Mouse (Mus musculus) CH12.LX (cell line): ENCODE measurements at regions not wholly inside any gene's neighbourhood (a gene's known extent, or its start where the extent isn't known, plus 50 kb on each side); places are given as distances from the start of the nearest gene placed in this dataset.

ENCODE experiments used
- DNase-seq: peaks from one replicate; pipeline ENCODE4 v3.0.0-alpha.2; 2013; ENCODE audit errors: extremely low read depth
- H3K27ac ChIP-seq: 2 replicates; pipeline ENCODE4 v1.5.1; 2012; ENCODE audit warnings: low read depth, mild to moderate bottlenecking, control low read depth, moderate library complexity; ENCODE audit not compliant: insufficient read depth
- H3K27me3 ChIP-seq: replicated peaks from 2 replicates; pipeline ENCODE3; 2012; ENCODE audit warnings: inconsistent platforms
- H3K36me3 ChIP-seq, 2 experiments: replicated peaks in 1 of 2; 2 replicates each; pipeline versions ENCODE3 to v1.6.1; 2012; ENCODE audit warnings: inconsistent platforms in 1 of 2, low read length in 1 of 2, mild to moderate bottlenecking in 1 of 2, mixed read lengths in 1 of 2, moderate library complexity in 1 of 2; ENCODE audit not compliant: control insufficient read depth in 1 of 2, insufficient read depth in 1 of 2
- H3K4me1 ChIP-seq, 2 experiments: 2 replicates each; pipeline ENCODE4 v1.6.1; 2012; ENCODE audit warnings: inconsistent platforms in 1 of 2, moderate library complexity in 1 of 2; ENCODE audit not compliant: insufficient read depth in 2 of 2, control insufficient read depth in 1 of 2
- H3K4me2 ChIP-seq: 2 replicates; pipeline ENCODE4 v1.6.1; 2012; ENCODE audit warnings: low read depth, mild to moderate bottlenecking, control low read depth; ENCODE audit not compliant: poor library complexity, insufficient read depth, severe bottlenecking
- H3K4me3 ChIP-seq, 3 experiments: fragments of 150-350 bp in 1 of 3; sonication (generic) in 1 of 3; replicated peaks in 1 of 3; 2 replicates each; pipeline versions ENCODE3 to v1.5.1; 2011 to 2012; ENCODE audit warnings: low read depth in 2 of 3, low read length in 2 of 3, mild to moderate bottlenecking in 2 of 3, moderate library complexity in 2 of 3, control low read depth in 1 of 3, improper control_type of control experiment in 1 of 3, inconsistent platforms in 1 of 3, mixed read lengths in 1 of 3; ENCODE audit not compliant: poor library complexity in 1 of 3
- H3K79me2 ChIP-seq: replicated peaks from 2 replicates; pipeline ENCODE4 v1.6.1; 2012; ENCODE audit warnings: mild to moderate bottlenecking, moderate library complexity; ENCODE audit not compliant: control insufficient read depth, poor library complexity, insufficient read depth, severe bottlenecking; ENCODE audit errors: extremely low read depth
- H3K9ac ChIP-seq: 2 replicates; pipeline ENCODE4 v1.6.1; 2012; ENCODE audit warnings: low read depth, mild to moderate bottlenecking, control low read depth, moderate library complexity; ENCODE audit not compliant: insufficient read depth
- H3K9me3 ChIP-seq: replicated peaks from 2 replicates; pipeline ENCODE3; 2012; ENCODE audit warnings: low read length, inconsistent platforms, mixed read lengths
- CHD2 ChIP-seq: IDR thresholded peaks from 2 replicates; pipeline ENCODE4 v1.6.1; 2011; ENCODE audit warnings: low read length, improper control_type of control experiment
- E2F4 ChIP-seq: IDR thresholded peaks from 2 replicates; pipeline ENCODE4 v1.6.1; 2011; ENCODE audit warnings: low read depth, low read length, improper control_type of control experiment; ENCODE audit not compliant: insufficient replicate concordance
- GABPA ChIP-seq: IDR thresholded peaks from 2 replicates; pipeline ENCODE4 v1.6.1; 2012; ENCODE audit warnings: low read depth, low read length, improper control_type of control experiment, inconsistent platforms; ENCODE audit not compliant: insufficient replicate concordance
- JUN ChIP-seq: IDR thresholded peaks from 2 replicates; pipeline ENCODE4 v1.6.1; 2011; ENCODE audit warnings: low read depth, mild to moderate bottlenecking, low read length, improper control_type of control experiment, moderate library complexity; ENCODE audit not compliant: insufficient read depth
- KAT2A ChIP-seq: IDR thresholded peaks from 2 replicates; pipeline ENCODE4 v1.6.1; 2012; ENCODE audit warnings: low read length, improper control_type of control experiment, inconsistent platforms; ENCODE audit not compliant: insufficient replicate concordance
- MAFK ChIP-seq: IDR thresholded peaks from 2 replicates; pipeline ENCODE4 v1.6.1; 2011; ENCODE audit warnings: low read length, improper control_type of control experiment; ENCODE audit not compliant: insufficient replicate concordance
- MAX ChIP-seq: IDR thresholded peaks from 2 replicates; pipeline ENCODE4 v1.6.1; 2011; ENCODE audit warnings: low read length, improper control_type of control experiment
- MAZ ChIP-seq: IDR thresholded peaks from 2 replicates; pipeline ENCODE4 v1.6.1; 2012; ENCODE audit warnings: low read depth, mild to moderate bottlenecking, inconsistent platforms, low read length, improper control_type of control experiment, moderate library complexity
- MXI1 ChIP-seq: IDR thresholded peaks from 2 replicates; pipeline ENCODE4 v1.6.1; 2011; ENCODE audit warnings: mild to moderate bottlenecking, low read depth, low read length, improper control_type of control experiment
- RCOR1 ChIP-seq: conservative IDR thresholded peaks from 2 replicates; pipeline ENCODE4 v1.6.1; 2012; ENCODE audit warnings: low read depth, mild to moderate bottlenecking, inconsistent platforms, low read length, improper control_type of control experiment
- SIN3A ChIP-seq: IDR thresholded peaks from 2 replicates; pipeline ENCODE4 v1.6.1; 2012; ENCODE audit warnings: low read length, improper control_type of control experiment, inconsistent platforms
- SMC3 ChIP-seq: IDR thresholded peaks from 2 replicates; pipeline ENCODE4 v1.6.1; 2011; ENCODE audit warnings: low read depth, low read length, improper control_type of control experiment
- TBP ChIP-seq: conservative IDR thresholded peaks from 2 replicates; pipeline ENCODE4 v1.6.1; 2011; ENCODE audit warnings: low read depth, low read length, improper control_type of control experiment
- UBTF ChIP-seq: IDR thresholded peaks from 2 replicates; pipeline ENCODE4 v1.6.1; 2012; ENCODE audit warnings: low read depth, mild to moderate bottlenecking, inconsistent platforms, low read length, improper control_type of control experiment, moderate library complexity
- USF1 ChIP-seq: IDR thresholded peaks from 2 replicates; pipeline ENCODE4 v1.6.1; 2014; ENCODE audit warnings: low read depth, mild to moderate bottlenecking, inconsistent platforms, low read length, improper control_type of control experiment
- ZC3H11A ChIP-seq: IDR thresholded peaks from 2 replicates; pipeline ENCODE4 v1.6.1; 2012; ENCODE audit warnings: low read depth, mild to moderate bottlenecking, inconsistent platforms, low read length, improper control_type of control experiment
- dilution Hi-C: fragments of 300-500 bp; cut with MboI; formaldehyde crosslinking; loops from 2 replicates; pipeline ENCODE4 v1.14.3; 2020; ENCODE audit warnings: low sequenced_read_pairs; ENCODE audit not compliant: extremely low pct_unique_long_range_greater_than_20kb, extremely low pct_ligation_motif_present
- in situ Hi-C: fragments of 300-500 bp; cut with MboI; formaldehyde crosslinking; loops from 3 replicates; pipeline ENCODE4 v1.14.3; 2019; ENCODE audit warnings: low sequenced_read_pairs, low pct_ligation_motif_present, low pct_unique_long_range_greater_than_20kb, mixed read lengths

DNA sequence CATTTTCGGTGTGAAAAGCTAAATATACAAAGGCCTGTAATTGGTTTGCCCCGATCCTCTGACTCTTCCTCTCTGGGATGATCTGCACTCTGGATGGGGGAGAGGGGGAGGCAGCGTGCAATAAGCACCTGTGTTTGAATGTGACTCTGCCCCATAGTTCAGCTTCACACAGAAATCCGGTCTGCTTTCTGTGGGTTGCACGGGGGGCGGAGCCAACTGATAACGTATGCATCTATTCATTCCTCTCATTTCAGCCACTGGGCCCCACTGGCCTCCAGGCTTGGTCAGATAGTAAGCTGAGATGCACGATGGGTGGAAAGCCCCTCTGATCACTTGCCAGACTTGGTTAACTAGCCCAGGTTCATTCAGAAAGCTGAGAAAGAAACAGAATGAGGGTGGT, 250.8 kb downstream of the Bcl11b start:
- dilution Hi-C loops (no loop called here), in situ Hi-C loops (no loop called here)
- no peak overlapping the region for H3K9ac ChIP-seq
- no peak overlapping the region for H3K4me2 ChIP-seq
- no peaks in the 10 kb centered on the region for H3K79me2 ChIP-seq
- no peak overlapping the region for H3K27ac ChIP-seq
- no peak for DNase-seq
- H3K4me1 ChIP-seq = no peaks in the 10 kb centered on the region
- TF ChIP-seq GABPA (no peak), MXI1 (no peak), KAT2A (no peak), USF1 (no peak), ZC3H11A (no peak), RCOR1 (no peak), CHD2 (no peak), UBTF (no peak), MAZ (no peak), MAFK (no peak), E2F4 (no peak), MAX (no peak), TBP (no peak)
- H3K36me3 ChIP-seq = no peaks in the 10 kb centered on the region
- H3K4me3 ChIP-seq = no peak overlapping the region
- peaks cover 93% of the 10 kb centered on the region for H3K9me3 ChIP-seq
- H3K27me3 ChIP-seq = no peaks in the 10 kb centered on the region

DNA sequence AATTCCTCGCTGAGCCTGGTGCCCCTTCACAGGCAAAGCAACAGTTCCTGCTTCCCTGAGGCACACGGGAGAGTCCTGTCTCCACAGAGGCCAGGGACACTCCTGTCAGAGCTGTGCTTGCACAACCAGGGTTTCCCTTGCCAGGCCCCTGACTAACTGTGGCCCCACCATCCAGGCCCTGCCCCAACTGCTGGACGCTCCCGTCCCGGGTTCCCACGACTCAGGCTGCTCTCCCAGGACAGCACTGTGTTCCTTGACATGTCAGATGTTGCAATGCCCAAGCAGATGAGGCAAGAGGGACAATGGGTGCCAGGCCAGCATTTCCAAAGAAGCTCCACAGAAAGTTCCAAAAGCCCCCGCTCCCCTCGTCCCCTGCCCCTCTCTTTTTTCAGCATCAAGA, 250.4 kb downstream of the Bcl11b start:
- peaks cover 95% of the 10 kb centered on the region for H3K9me3 ChIP-seq
- in situ Hi-C loops = no loop called here
- dilution Hi-C loops = no loop called here
- no peaks in the 10 kb centered on the region for H3K27me3 ChIP-seq
- no peak for TF ChIP-seq MAX
- no peak for TF ChIP-seq KAT2A
- no peak for TF ChIP-seq SMC3
- TF ChIP-seq JUN = no peak
- TF ChIP-seq, all 38 proteins: peak for 0
- Histone ChIP-seq H3K36me3 (no peaks in the 10 kb centered on the region), H3K4me2 (no peak overlapping the region), H3K9ac (no peak overlapping the region), H3K4me1 (no peaks in the 10 kb centered on the region), H3K79me2 (no peaks in the 10 kb centered on the region), H3K27ac (no peak overlapping the region), H3K4me3 (no peak overlapping the region)
- DNase-seq = no peak

- in situ Hi-C loops (no loop called here), dilution Hi-C loops (no loop called here)
- TF ChIP-seq MAX (no peak), SIN3A (no peak)
- Histone ChIP-seq H3K27ac (no peak overlapping the region), H3K9me3 (peaks cover 94% of the 10 kb centered on the region), H3K36me3 (no peaks in the 10 kb centered on the region), H3K4me2 (no peak overlapping the region), H3K9ac (no peak overlapping the region), H3K27me3 (no peaks in the 10 kb centered on the region), H3K4me3 (no peak overlapping the region), H3K79me2 (no peaks in the 10 kb centered on the region), H3K4me1 (no peaks in the 10 kb centered on the region)
- no peak for DNase-seq
Measured at GRCm38 (mm10) chr12:107753536-107753935, 249.9 kb downstream of the Bcl11b start.
